Mouse (Mus musculus) mouse trophoblast stem cell (cell line): Measurements from ENCODE around the gene Xpo5.

Experiments used
- in situ Hi-C, 2 experiments: fragments of 300-500 bp; cut with MseI, MboI; formaldehyde crosslinking; loops; 2 replicates in 1 of 2; 3 replicates in 1 of 2; pipeline ENCODE4 v1.15.1; 2025

The Xpo5 gene

GRCm38 (mm10) chr17:46284653-46285052, 82.1 kb downstream of the Xpo5 start:
- in situ Hi-C loops = no loop called here

GRCm38 (mm10) chr17:46285407-46285806, 82.8 kb downstream of the Xpo5 start:
- in situ Hi-C loops = no loop called here

- in situ Hi-C loops = no loop called here
Measured at GRCm38 (mm10) chr17:46287678-46288095, 85.1 kb downstream of the Xpo5 start.
